Mouse (Mus musculus) heart, embryonic 16.5 days (tissue): ENCODE measurements around the gene Trim50. TPM values are rescaled to one million over a fixed set of nuclear protein-coding genes. Genes with fewer than 3 reads are reported as not detected.

ENCODE experiments used
- ATAC-seq: fragments of 200-750 bp; cut with Nextera tagmentation; replicated peaks from 2 replicates; pipeline ENCODE4 v1.8.0; 2017; ENCODE audit warnings: moderate number of reproducible peaks; ENCODE audit not compliant: insufficient read depth, low FRiP score; ENCODE audit errors: extremely low read depth
- H3K27ac ChIP-seq: fragments of 300-500 bp; sonication (generic); 2 replicates; pipeline ENCODE4 v1.5.1; 2014; ENCODE audit warnings: mild to moderate bottlenecking, low read length, control low read depth, moderate library complexity
- H3K27me3 ChIP-seq: fragments of 300-500 bp; sonication (generic); 2 replicates; pipeline ENCODE4 v1.6.1; 2014; ENCODE audit warnings: low read length, mixed read lengths; ENCODE audit not compliant: control insufficient read depth, insufficient read depth
- H3K36me3 ChIP-seq: fragments of 300-500 bp; sonication (generic); 2 replicates; pipeline ENCODE4 v1.6.1; 2014; ENCODE audit not compliant: control insufficient read depth, insufficient read depth
- H3K4me1 ChIP-seq: fragments of 300-500 bp; sonication (generic); 2 replicates; pipeline ENCODE4 v1.6.1; 2014; ENCODE audit warnings: low read length, mixed read lengths; ENCODE audit not compliant: control insufficient read depth, insufficient read depth
- H3K4me2 ChIP-seq: fragments of 300-500 bp; sonication (generic); 2 replicates; pipeline ENCODE4 v1.6.1; 2014; ENCODE audit warnings: low read depth, mild to moderate bottlenecking, control low read depth, low read length
- H3K4me3 ChIP-seq: fragments of 300-500 bp; sonication (generic); 2 replicates; pipeline ENCODE4 v1.5.1; 2014; ENCODE audit warnings: mild to moderate bottlenecking, control low read depth, low read length
- H3K9ac ChIP-seq: fragments of 300-500 bp; sonication (generic); 2 replicates; pipeline ENCODE4 v1.6.1; 2014; ENCODE audit warnings: low read length, control low read depth
- H3K9me3 ChIP-seq: fragments of 300-500 bp; sonication (generic); replicated peaks from 2 replicates; pipeline ENCODE4 v1.6.1; 2016; ENCODE audit warnings: low read length; ENCODE audit not compliant: control insufficient read depth
- WGBS: fragments of 180-500 bp; shearing (Covaris S2); extraction: QIAGEN DNeasy Blood & Tissue Kit; methylation state at CpG from one replicate; pipeline ENCODE4 v1.1.7; 2014; 5-methylcytosine and 5-hydroxymethylcytosine counted together
- polyA plus RNA-seq: library from polyadenylated mRNA; unstranded; fragments of >200 nt; fragmentation: Nextera tagmentation; extraction: Ambion mirVana; gene quantifications from 2 replicates; pipeline ENCODE4 v1.2.1, GENCODE M21; 2015

Trim50 gene
- polyA plus RNA-seq, 1 experiment from 2014 or later: not detected

GRCm38 (mm10) chr5:135337575-135337974 lies 15.5 kb upstream of the Trim50 start:
- H3K4me2 ChIP-seq: no peak overlapping the region
- WGBS: 23% methylated on average over 3 of the region's 3 CpGs

GRCm38 (mm10) chr5:135345989-135346388 lies 7.1 kb upstream of the Trim50 start:
- no peak overlapping the region for H3K9ac ChIP-seq
- no peak for ATAC-seq
- H3K36me3 ChIP-seq: no peaks in the 10 kb centered on the region
- no peak overlapping the region for H3K4me3 ChIP-seq
- no peak overlapping the region for H3K4me2 ChIP-seq
- H3K4me1 ChIP-seq: no peaks in the 10 kb centered on the region
- 63% methylated on average over 7 of the region's 7 CpGs for WGBS
- H3K27me3 ChIP-seq: no peaks in the 10 kb centered on the region
- H3K9me3 ChIP-seq: no peaks in the 10 kb centered on the region
- no peak overlapping the region for H3K27ac ChIP-seq

More at GRCm38 (mm10) chr5:135337575-135337974, 15.5 kb upstream of the Trim50 start:
- Histone ChIP-seq H3K27me3 (no peaks in the 10 kb centered on the region; the same call in 1 of the 2 replicates), H3K4me3 (no peak overlapping the region), H3K9me3 (no peaks in the 10 kb centered on the region), H3K4me1 (no peaks in the 10 kb centered on the region), H3K9ac (no peak overlapping the region), H3K27ac (no peak overlapping the region), H3K36me3 (no peaks in the 10 kb centered on the region)
- ATAC-seq: no peak

GRCm38 (mm10) chr5:135346430-135346829 lies 6.7 kb upstream of the Trim50 start:
- no peak overlapping the region for H3K9ac ChIP-seq
- no peaks in the 10 kb centered on the region for H3K36me3 ChIP-seq
- no peaks in the 10 kb centered on the region for H3K4me1 ChIP-seq
- 23% methylated on average over 1 of the region's 1 CpGs for WGBS
- no peaks in the 10 kb centered on the region for H3K27me3 ChIP-seq
- no peak overlapping the region for H3K4me2 ChIP-seq
- no peaks in the 10 kb centered on the region for H3K9me3 ChIP-seq
- no peak overlapping the region for H3K27ac ChIP-seq
- no peak overlapping the region for H3K4me3 ChIP-seq
- no peak for ATAC-seq

DNA sequence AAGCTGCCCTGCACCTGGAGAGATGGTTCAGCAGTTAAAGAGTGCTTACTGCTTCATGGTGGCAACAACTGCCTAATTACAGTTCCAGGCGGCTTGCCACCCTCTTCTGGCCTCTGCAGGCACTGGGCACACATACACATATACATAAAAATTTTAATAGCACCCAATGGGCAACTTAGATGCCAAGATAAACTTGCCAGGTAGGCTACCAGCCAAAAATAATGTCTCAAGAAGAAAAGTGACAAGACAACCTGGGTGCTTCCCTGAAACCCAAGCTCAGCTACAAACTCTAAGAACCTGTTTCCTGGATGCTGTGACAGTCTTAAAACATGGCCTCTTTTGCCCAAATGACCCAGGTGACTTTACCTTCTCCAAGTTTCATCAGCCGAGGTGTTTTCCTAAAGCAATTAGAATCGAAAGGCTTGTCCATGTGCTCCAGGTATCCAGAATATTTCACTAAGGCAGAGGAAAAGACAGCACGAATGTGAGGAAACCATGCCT lies 5.5 kb upstream of the Trim50 start:
- Histone ChIP-seq H3K27me3 (0 out of 2 replicates have a peak, but pooled peaks cover 5% of the 10 kb centered on the region), H3K9me3 (no peaks in the 10 kb centered on the region), H3K4me1 (no peaks in the 10 kb centered on the region), H3K4me2 (no peak overlapping the region), H3K36me3 (no peaks in the 10 kb centered on the region), H3K4me3 (no peak overlapping the region), H3K9ac (no peak overlapping the region), H3K27ac (no peak overlapping the region)
- ATAC-seq: no peak
- 65% methylated on average over 4 of the region's 4 CpGs for WGBS

GRCm38 (mm10) chr5:135349862-135350261 lies 3.2 kb upstream of the Trim50 start, which contains the start of gene Fkbp6:
Gene Fkbp6, minus strand, starts transcription at chr5:135350044.
- ATAC-seq: no peak
- H3K4me1 ChIP-seq: no peaks in the 10 kb centered on the region
- WGBS: 83% methylated on average over 35 of the region's 35 CpGs
- no peaks in the 10 kb centered on the region for H3K9me3 ChIP-seq
- H3K27ac ChIP-seq: no peak within 1 kb of the TSS
- no peaks in the 10 kb centered on the region for H3K36me3 ChIP-seq
- H3K4me3 ChIP-seq: no peak within 1 kb of the TSS
- H3K9ac ChIP-seq: no peak within 1 kb of the TSS
- 0 out of 2 replicates have a peak, but pooled peaks cover 6% of the 10 kb centered on the region for H3K27me3 ChIP-seq
- no peak within 1 kb of the TSS for H3K4me2 ChIP-seq

DNA sequence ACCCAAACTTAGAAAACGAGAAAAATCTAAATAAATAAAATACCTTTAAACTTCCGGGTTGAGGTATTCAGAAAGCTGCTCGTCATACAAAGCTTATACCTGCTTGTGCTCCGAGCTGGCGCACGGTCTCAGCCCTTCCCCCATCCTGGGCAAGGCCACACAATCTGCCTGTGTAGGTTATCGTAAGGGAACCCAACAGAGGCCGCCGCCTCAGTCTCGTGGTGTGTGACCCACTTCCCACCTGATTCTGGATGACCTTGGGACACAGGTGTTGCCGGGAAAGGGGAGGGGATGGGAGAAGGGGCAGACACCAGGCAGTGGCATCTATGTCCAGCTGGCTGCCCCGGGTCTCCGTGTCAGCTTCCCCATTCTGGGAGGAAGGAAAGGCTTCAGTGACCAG lies 1.5 kb upstream of the Trim50 start:
- Histone ChIP-seq H3K4me1 (no peaks in the 10 kb centered on the region), H3K36me3 (no peaks in the 10 kb centered on the region), H3K9ac (no peak overlapping the region), H3K4me3 (no peak overlapping the region), H3K9me3 (no peaks in the 10 kb centered on the region), H3K27ac (no peak overlapping the region), H3K27me3 (0 out of 2 replicates have a peak, but pooled peaks cover 6% of the 10 kb centered on the region), H3K4me2 (no peak overlapping the region)
- no peak for ATAC-seq
- WGBS: 78% methylated on average over 13 of the region's 13 CpGs

DNA sequence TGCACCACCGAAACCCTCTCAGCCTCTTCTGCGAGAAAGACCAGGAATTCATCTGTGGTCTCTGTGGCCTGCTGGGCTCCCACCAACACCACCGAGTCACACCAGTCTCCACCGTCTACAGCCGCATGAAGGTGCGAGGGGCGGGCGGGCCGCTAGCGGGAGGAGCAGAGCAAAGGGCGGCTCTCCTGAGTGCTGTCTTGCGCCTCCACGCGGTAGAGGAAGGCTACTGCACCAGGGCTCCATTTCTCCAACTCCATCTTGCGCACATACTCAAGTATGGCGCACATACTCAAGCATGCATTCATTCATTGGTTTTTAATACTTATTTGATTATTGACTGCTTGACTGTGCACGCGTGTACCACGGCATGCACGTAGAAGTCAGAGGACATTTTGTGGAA lies 469 bp downstream of the Trim50 start:
- 17% methylated on average over 20 of the region's 20 CpGs for WGBS
- ATAC-seq: no peak
- no peaks in the 10 kb centered on the region for H3K9me3 ChIP-seq
- H3K4me3 ChIP-seq: no peak overlapping the region
- no peak overlapping the region for H3K27ac ChIP-seq
- H3K36me3 ChIP-seq: no peaks in the 10 kb centered on the region
- H3K9ac ChIP-seq: no peak overlapping the region
- H3K4me2 ChIP-seq: no peak overlapping the region
- no peaks in the 10 kb centered on the region for H3K4me1 ChIP-seq
- 0 out of 2 replicates have a peak, but pooled peaks cover 6% of the 10 kb centered on the region for H3K27me3 ChIP-seq

DNA sequence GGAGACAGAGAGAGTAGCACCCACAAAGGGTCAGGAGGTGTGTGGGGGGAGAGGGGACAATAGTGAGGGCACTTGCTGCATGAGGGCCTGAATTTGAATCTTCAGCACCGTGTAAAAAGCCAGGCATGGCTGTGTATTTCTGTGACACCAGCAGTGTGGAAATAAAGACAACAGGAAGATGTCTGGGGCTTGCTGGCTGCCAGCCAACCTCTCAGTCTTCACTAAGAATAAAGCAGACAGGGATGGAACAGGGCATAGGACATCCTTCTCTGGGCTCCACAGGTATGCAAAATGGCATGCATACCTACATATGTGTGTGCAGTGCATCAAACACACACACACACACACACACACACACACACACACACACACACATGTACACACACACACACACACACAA lies 3.0 kb downstream of the Trim50 start:
- H3K4me3 ChIP-seq: no peak overlapping the region
- 0 out of 2 replicates have a peak, but pooled peaks cover 6% of the 10 kb centered on the region for H3K27me3 ChIP-seq
- no peaks in the 10 kb centered on the region for H3K36me3 ChIP-seq
- H3K27ac ChIP-seq: no peak overlapping the region
- no peaks in the 10 kb centered on the region for H3K9me3 ChIP-seq
- no peak overlapping the region for H3K4me2 ChIP-seq
- peaks cover 3% of the 10 kb centered on the region; the same call in 1 of the 2 replicates for H3K4me1 ChIP-seq
- 32% methylated on average over 1 of the region's 1 CpGs for WGBS
- no peak overlapping the region for H3K9ac ChIP-seq
- ATAC-seq: no peak

DNA sequence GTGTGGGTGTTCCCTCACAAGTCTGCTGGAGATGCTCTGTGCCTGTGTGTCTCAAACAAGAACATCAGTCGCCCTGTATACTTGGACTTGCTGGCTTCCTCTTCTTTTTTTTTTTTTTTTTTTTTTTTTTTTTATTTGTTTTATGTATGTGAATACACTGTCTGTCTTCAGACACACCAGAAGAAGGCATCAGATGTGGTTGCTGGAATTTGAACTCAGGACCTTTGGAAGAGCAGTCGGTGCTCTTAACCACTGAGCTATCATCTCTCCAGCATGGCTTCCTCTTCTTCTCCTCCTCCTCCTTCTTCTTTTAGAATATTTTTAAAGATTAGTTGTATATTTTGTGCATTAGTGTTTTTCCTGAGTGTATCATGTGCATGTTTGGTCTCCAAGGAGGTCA lies 4.5 kb downstream of the Trim50 start:
- Histone ChIP-seq H3K36me3 (no peaks in the 10 kb centered on the region), H3K27me3 (0 out of 2 replicates have a peak, but pooled peaks cover 2% of the 10 kb centered on the region), H3K4me1 (peaks cover 3% of the 10 kb centered on the region; the same call in 1 of the 2 replicates), H3K4me2 (no peak overlapping the region), H3K9ac (no peak overlapping the region), H3K4me3 (no peak overlapping the region), H3K27ac (no peak overlapping the region), H3K9me3 (no peaks in the 10 kb centered on the region)
- ATAC-seq: no peak
- 74% methylated on average over 2 of the region's 2 CpGs for WGBS
